Mouse (Mus musculus) retina, postnatal 7 days (tissue): ENCODE measurements around the gene Arhgap40.

Experiments used
- DNase-seq: peaks from one replicate; pipeline ENCODE4 v3.0.0-alpha.2; 2012; ENCODE audit warnings: low read depth, low spot score

Arhgap40 gene

DNA sequence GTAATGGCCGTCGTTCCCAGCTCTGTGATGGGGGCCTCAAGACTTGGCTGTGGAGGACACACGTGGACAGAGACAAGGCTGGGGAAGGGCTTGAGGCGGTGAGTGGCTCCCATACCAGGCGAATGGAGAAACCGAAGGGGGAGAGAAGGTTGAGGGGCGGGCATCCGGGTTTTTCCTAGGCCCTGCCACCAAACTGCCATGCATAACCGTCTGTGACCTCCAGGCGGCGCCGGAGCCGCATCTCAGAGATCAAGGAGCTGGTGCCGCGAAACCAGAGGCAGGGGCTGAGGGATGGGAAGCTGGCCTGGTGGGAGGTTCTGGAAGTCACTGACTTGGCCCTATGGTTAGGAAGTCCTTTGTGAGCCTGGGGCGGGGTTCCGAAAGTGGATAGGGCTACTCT, 34.2 kb downstream of the Arhgap40 start:
- DNase-seq: peak; percentile 76

DNA sequence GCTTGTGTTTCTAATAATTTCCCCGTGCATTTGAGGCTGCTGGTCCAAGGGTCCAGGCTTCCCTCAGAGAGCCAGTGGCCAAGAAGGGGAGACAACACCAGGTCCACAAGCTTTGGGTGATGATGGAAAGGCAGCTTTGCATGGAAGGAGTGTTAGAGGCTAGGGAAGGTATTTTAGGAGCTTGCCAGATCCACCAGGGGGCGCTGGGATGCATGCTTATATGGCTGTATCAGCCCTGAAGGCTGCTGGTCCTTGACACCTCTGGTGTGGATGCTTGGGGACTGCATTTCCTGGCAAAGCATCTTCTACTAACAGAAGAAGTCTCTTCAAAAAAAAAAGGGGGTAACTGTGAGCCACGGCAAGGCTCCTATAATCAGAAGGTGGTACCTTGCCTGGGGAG, 37.5 kb downstream of the Arhgap40 start:
- DNase-seq: peak; percentile 71

DNA sequence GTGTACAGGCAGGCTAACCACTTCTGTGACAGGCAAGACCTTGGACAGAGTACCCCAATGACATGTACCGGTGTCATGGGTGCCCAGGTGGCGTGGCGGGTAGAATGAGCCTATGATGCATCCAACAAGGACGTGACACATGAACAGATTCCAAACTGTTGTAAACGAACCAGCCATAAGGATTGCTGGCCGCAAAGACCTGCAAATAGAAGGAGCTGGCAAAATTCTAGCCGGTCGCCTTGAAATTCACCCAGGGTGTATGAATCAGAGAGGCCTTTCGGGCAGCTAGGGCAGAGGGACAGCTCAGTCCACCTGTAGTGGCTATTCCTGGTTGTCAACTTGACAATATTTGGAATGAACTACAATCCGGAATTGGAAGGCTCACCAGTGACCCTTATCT, 41.8 kb downstream of the Arhgap40 start:
- DNase-seq: no peak

DNA sequence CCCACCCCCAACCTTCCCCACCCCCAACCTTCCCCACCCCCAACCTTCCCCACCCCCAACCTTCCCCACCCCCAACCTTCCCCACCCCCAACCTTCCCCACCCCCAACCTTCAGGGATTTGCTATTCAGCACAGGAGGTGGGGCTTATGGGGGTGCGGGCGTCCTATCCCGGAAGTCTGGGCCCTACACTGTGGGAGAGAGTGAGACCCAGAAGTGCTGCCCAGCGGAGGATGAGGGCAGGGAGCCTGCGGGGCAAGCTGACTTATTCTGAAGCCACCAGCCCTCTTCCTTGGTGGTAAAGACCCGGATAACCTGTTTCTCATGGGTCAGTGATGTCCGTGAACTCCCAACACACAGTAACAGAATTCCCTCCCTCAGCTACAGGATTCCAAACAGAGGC, 42.7 kb downstream of the Arhgap40 start:
- no peak for DNase-seq

DNA sequence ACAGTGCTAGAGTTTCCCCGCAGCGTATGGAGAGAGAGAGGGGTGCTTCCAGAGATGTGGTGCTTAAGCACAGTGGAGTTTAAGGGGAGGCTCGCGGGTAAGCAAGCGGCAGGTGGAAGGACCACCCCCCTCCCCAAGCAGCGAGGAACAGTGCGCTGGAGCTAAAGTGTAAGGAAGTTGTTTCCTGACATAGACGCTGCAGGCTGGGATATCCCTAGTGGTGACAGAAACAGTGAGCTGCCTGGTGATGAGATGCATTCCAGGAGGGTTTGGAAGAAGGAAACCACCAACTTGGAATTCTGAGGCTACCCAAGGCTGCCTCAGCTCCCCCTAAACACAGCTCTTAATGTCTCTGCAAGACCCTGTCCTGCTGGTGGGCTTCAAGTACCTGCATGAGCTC, 43.2 kb downstream of the Arhgap40 start:
- DNase-seq: no peak

DNA sequence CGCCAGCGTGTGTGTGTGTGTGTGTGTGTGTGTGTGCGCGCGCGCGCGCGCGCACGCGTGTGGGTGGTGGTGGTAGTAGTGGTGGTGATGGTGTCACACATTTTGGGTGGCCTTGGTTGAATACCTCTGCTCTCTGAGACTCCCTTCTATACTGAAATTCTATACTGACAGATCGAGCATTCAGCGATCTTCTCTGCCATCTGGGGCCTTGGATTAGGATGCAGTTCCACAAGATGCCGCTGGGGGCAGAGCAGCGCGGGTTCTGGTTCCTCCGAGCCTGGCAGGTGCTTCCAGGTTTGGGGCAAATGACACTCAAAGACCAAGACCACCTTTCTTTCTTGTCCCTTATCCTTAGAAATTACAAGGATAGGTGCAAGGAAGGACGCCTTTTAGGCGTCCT, 43.6 kb downstream of the Arhgap40 start:
- peak; percentile 67 for DNase-seq

DNA sequence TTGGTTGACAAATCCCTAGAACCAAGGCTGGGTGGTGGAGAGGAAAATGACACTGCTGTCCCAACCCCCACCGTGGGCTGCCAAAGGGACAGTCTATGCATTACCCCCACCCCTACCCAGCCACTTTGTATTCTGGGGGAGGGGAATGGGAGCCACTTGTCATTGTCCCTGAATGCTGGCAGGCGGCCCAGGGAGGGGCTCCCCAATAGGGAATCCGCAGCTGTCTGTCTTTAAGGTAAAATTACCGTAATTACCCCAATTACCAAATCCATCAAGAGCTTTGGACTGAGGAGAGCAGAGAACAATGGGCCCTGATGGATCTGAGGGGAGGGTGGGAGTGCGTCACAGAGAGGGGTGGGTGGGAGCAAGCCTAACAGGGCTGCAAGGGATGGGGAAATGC, 44.2 kb downstream of the Arhgap40 start:
- no peak for DNase-seq

DNA sequence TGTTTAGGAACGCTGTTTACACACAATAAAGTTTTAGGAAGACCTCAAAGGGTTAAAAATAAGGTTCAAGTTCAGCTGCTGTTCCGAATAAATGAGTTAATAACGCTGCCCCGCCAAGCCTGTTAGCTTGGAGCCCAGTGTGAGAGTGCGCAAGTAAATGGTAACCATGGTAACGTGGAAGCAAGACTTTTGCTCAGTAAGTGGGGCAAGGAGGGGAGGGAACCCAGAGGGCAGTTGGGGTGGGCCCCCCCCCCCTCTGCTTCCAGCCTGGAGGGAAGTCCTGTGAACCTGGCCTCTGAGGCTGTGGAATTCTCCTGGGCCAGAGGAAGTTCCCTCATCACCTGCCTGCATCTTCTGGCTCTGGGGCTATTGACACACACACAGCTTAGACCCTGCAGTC, 47.3 kb downstream of the Arhgap40 start:
- DNase-seq: no peak

DNA sequence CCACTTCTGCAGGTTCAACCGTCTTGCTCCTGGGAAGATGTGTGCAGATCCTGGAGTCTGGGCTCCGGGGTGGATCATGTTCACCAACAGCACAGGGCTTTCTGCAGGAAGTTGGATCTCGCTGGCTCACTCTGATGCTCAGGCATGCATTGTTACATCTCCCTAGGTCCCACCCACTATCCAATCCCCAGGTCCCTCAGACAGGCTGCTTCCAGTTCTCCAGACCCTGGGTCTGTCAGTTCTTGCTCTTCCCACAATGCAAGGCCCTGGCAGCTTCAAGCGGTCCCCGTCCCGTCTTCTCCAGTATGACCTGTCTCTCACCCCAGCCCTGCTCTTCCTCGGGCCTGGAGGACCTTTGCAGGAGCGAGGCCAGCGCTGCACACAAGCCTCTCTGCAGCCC, 48.2 kb downstream of the Arhgap40 start:
- DNase-seq: no peak

DNA sequence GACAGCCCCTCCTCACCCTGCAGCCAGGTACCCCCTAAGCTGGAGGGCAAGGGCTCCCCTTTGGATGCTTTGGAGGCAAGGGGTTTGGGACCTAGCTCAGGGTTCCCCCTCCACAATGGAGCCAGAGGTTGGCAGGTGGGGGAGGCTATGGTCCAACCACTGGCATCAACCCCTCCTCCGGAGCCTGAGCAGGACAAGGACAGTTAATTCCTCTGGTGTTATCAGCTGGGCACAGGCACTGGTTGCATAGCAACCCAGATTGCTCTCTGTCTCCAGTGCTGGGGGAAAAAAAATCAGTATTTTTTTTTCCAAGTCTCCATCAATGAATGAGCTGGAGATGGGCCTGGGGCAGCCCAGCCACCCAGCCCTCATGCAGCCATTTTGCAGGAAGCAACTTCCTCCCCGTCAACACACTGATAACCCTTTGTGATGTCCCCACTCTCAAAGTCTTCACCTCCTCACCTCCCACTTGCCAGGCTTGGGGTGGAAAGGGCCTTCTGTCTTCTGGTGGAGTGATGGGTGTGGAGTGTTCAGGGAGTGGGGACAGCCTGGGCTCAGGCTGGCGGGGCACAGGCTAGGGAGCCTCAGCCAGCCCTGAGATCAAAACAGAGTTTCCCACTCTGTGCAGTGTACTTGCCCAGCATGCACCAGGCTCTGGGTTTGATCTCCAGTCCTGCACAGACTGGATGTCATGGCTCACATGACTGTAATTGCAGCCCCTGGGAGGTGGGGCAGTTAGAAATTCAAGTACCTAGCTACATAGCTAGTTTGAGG, 49.0 kb downstream of the Arhgap40 start:
- no peak for DNase-seq

DNA sequence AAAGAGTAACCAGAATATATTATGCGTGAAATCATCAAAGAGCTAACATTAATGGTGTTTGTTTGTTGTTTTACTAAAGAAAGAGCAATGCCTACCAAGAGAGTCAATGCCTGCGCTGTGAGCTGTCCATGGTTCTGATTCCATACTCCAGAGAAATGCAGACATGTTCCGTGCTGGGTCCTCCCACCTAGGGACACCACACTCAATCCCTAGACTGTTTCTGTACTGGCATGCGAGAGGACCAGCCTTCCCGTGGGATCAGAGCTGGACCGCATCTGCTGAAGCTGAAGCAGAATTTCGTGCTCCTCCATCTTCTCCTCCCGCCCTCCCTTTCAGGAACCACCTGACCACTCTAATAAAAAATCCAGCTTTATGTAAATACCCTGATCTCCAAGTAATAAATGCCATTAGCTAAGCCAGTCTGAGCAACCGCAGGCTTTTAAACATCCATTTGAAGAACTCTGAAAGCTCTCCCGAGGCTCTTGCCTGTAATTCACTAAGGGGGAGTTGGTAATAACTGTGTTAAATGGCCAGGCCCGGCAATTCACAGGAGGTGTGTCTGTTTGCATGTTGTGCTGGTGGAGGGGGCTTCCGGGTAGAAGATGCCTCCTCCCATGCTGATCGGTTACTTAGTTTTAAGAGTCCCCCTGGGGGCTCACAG, 58.0 kb downstream of the Arhgap40 start:
- DNase-seq: no peak

DNA sequence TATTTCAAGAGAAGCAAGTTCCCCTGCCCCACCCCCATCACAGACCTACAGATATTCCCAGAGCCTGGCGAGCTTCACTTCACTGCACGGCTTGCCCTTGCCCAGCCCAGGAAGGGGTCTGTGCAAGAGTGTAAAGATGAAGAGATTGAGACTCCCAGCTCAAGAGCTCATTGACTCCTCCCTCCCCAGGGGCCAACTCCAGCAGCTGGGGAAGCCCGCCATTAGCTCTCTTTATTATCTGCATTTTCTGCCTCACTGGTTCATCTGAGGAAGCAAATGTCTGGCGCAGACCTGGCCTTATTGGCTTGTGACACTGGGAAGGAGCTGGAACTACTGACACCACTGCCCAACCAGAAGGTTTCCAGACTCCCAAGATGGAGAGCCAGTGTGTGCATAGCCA, 67.4 kb downstream of the Arhgap40 start:
- DNase-seq: no peak

DNA sequence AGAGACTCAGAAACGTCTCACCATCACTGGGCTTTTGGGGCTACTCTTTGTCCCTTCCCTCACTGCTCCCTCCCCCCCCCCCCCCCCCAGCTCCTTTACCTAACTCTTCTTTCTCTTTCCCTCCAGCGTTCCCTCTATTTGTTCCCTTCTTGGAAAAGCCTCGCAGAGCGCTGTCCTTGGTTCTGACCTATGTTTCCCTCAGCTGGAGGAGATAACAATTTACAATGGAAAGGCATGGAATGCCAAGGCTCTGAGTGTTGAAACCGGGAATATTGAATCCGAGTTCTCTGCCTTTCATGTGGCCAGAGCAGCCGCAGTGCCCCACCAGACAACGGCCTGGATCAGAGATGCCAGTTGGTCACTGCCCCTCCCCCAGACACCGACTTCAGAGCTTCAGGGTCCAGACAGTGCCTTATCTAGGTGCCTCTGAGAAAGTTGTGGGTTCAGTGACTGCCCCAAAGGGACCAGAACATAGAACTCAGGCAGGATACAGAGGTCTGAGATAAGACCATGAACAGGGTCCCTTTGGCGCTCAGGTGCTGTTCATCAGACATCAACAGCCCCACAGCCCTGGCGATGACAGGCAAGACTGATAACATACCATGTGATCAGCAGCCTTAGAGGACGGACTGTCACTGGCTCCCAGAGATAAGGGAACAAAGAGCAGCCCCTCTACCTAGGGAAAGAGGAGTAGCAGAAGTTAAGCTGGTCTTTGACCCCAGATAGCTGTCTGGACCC, 72.2 kb downstream of the Arhgap40 start:
- DNase-seq: no peak

DNA sequence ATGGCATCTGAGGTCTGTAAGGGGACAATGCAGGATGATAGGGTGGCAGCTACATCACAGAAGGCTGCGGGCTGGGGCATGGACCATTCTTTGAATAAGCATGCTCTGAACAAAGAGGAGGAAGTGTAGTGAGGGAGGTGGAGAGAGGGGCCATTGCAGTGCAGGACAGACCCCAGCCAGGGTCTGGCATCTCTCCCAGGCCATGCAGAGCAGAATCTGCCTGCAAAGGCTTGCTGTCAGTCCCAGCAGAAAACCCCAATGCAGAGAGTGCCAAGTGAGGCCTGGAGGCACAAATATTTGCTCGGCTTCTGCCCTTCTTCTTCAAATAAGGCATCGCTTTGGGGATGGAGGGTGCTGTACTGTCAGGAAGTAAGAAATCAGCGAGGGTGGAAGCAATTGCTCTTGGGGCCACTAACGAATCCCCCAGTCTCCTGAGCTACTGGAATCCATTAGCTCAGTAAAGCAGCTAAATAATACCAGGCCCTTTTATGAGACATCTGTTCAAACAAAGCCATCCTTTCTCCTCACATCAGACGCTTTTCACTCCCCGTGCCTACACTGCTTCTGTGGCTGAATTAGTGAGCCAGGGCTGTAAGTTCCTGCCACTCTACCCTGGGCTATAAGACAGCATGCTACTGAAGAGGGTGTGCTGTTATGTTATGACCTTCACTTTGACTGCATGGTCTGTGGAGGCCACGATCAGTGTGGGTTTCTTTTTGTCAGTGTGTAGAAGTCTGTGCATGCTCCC, 76.1 kb downstream of the Arhgap40 start:
- DNase-seq: no peak

DNA sequence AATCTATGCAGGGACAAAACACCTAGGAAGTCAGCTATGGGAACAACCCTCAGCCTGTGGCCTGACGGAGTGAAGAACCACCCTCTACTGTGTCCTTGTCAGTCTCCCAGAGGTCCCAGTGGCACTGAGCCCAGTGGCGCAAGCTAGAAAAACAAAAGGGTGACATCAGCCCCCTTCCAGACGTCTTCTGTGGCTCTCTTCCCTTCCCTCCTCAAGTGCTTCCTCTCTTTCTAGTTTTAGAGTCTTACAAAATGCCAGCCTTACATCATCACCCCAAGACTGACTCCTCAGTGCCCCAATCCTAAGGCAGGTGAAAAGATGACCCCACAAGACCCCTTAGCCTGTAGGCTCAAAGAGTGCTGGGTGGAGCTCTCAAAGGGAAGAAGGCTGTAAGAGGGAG, 77.9 kb downstream of the Arhgap40 start:
- no peak for DNase-seq

DNA sequence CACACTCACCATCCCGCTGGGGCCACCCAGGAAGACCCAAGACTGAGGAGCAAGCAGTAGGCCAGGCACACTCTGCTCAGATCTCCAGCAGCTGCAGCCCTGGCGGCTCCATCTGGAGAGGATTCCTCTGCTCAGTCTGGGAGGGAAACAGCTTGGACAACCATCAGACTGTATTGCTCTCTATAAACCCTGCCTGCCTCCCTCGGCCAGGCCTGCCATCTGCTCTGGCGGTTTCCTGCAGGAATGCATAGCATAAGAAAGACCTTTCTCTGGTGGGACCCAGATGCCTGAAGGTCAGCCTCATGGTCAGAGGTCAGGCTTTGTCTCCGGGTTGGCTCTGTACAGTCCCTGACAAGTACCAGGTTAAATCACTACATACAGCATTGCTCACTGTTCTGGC, 78.7 kb downstream of the Arhgap40 start:
- no peak for DNase-seq

DNA sequence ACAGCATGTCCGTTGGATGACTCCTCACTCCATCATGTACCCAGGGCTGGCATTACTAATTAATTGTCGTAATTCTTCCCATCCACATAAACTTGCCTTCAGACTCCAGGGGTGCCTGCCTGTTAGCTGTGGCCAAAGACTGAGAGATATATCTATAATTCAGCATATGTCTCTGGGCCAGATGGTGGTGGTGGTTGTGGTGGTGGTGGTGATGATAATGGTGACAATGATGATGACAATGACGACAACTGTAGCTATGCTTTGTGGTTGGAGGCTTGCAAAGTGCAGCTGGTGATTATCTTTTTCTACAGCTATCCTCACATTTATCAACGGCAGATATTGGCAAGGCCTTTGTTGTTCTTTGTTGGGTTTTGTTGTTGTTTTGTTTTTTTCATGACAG, 80.8 kb downstream of the Arhgap40 start:
- no peak for DNase-seq

DNA sequence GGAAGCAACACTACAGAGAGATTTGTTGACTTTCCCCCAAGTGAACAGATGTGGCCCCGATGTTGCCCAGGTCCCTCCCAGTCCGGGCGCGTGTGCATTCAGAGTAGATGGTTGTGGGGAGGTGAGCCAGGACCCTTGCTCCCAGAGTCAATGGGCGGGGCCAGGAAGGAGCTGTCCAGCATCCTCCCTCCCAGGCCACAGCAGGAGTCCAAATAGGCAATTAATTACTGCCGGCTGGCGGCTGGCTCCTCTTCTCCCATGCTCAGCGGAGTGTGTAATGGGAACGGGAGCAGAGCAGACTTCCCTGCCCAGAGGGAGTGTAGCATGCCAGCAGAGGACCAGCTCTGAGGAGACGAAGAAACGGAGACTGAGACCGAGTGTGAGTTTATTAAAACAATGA, 82.5 kb downstream of the Arhgap40 start:
- DNase-seq: no peak

DNA sequence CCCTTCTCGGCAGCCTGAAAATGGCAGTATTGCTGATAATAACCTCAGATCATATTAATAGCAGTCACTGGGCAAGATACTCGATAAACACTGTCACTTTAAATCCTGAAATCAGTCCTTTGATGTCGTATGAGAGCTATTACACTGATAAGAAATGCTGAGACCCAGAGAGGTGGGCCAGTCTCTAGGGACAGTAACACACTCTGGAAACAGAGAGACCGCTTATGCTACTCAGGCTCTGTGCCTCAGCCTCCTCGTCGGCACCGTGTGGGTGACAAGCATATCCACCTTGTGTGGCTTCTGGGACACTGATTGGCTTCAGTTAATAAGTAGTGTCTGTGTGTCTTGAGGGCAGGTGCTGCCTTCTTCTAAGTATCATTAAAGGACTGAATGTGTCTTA, 83.0 kb downstream of the Arhgap40 start:
- no peak for DNase-seq

DNA sequence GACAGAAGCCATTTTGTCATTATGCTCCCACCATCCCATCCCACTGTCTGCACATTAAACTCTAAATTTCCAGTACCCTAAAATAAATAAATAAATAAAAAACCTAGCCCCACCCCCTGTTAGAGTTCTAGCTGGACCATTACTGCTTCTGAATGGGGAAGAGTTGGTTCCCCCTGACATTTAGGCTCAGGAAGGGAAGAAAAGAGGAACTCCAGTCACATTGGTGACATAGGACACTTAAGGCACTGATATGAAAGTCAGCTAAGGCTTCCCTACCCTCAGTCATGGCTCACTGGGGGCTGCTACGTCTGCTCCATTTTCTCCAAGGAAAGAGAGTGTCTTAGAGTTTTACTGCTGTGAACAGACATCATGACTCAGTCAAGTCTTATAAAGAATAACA, 84.2 kb downstream of the Arhgap40 start:
- no peak for DNase-seq
